Mouse (Mus musculus): Measurements from ENCODE around the gene Spats2l.

- TF ChIP-seq CTCF (IDR thresholded peaks at IDR 0.05), result no peak
- TF ChIP-seq POLR2A (IDR thresholded peaks at IDR 0.05; ENCODE audit: insufficient read depth, low read depth, low read length), result no peak
Measured at GRCm38 (mm10) chr1:57872006-57872405, 98.0 kb downstream of the Spats2l start.
